Mouse (Mus musculus) cortical plate, adult 2 months (tissue): ENCODE measurements around the gene Nudt15.

ENCODE experiments used
- CTCF ChIP-seq: fragments of 200-500 bp; IDR thresholded peaks from 2 replicates; pipeline ENCODE4 v1.5.1; 2011; ENCODE audit warnings: mild to moderate bottlenecking, control low read depth, low read length; ENCODE audit not compliant: insufficient read depth; ENCODE audit errors: extremely low read depth
- POLR2A ChIP-seq: fragments of 200-500 bp; IDR thresholded peaks from 2 replicates; pipeline ENCODE4 v1.6.1; 2011; ENCODE audit warnings: mild to moderate bottlenecking, low read length, control low read depth; ENCODE audit not compliant: insufficient read depth; ENCODE audit errors: extremely low read depth

- TF ChIP-seq POLR2A (no peak), CTCF (no peak)
Measured at GRCm38 (mm10) chr14:73524136-73524535, 23.9 kb downstream of the Nudt15 start.
